Mouse (Mus musculus): Measurements from ENCODE around the gene Gsg1. TPM values are rescaled to one million over a fixed set of nuclear protein-coding genes. Genes with fewer than 3 reads are reported as not detected.

The Gsg1 gene
- total and polyA plus RNA-seq, 2 experiments = 0.16 TPM; not detected in 1

DNA sequence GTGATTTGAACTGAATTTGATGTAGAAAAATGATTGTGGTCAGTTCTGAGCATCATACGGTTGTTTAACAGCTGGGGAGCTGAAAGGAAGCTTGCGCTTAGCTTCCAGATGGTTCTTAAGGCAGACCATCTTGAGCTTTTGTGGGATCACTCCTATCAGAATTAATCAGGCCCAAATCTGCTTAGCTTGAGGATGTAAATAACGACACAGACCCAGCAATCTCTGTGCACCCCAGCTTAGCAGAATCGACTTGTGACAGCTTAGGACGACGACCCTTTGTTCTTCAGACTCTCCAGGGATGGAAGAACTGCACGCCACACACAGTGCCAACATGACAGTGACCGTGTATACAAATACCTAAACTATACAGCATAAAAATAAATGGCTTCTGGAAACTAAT lies 8.6 kb downstream of the Gsg1 start:
- Histone ChIP-seq H3K9ac (ENCODE audit: low read depth, low read length) (no peak overlapping the region), H3K4me1 (ENCODE audit: control insufficient read depth, insufficient read depth, low read length) (no peaks in the 10 kb centered on the region), H3K27ac (replicated peaks; ENCODE audit: insufficient read depth, low read depth, low read length) (no peak overlapping the region), H3K27me3 (ENCODE audit: control insufficient read depth, insufficient read depth, low read length) (no peaks in the 10 kb centered on the region), H3K79me2 (ENCODE audit: control insufficient read depth, insufficient read depth, low read length) (no peaks in the 10 kb centered on the region), H3K4me3 (ENCODE audit: insufficient read depth, low read depth, low read length) (no peak overlapping the region), H3K36me3 (ENCODE audit: control insufficient read depth, insufficient read depth, low read length) (no peaks in the 10 kb centered on the region)
- TF ChIP-seq POLR2A (IDR thresholded peaks at IDR 0.05; ENCODE audit: extremely low read depth, insufficient read depth, low read length) = no peak
- no peak for TF ChIP-seq CTCF (IDR thresholded peaks at IDR 0.05; ENCODE audit: low read depth, low read length)
- 73% methylated on average over 8 of the region's 8 CpGs for WGBS
- no peak for DNase-seq (ENCODE audit: extremely low read depth, low read depth, low spot score)

- no peak for DNase-seq (ENCODE audit: extremely low read depth, low read depth, low spot score)
- no peak overlapping the region for H3K27ac ChIP-seq (replicated peaks; ENCODE audit: insufficient read depth, low read depth, low read length)
- no peaks in the 10 kb centered on the region for H3K79me2 ChIP-seq (ENCODE audit: control insufficient read depth, insufficient read depth, low read length)
- no peaks in the 10 kb centered on the region for H3K4me1 ChIP-seq (ENCODE audit: control insufficient read depth, insufficient read depth, low read length)
- peaks cover 3% of the 10 kb centered on the region; the same call in 1 of the 2 replicates for H3K36me3 ChIP-seq (ENCODE audit: control insufficient read depth, insufficient read depth, low read length)
- TF ChIP-seq CTCF (IDR thresholded peaks at IDR 0.05; ENCODE audit: low read depth, low read length) (no peak), POLR2A (IDR thresholded peaks at IDR 0.05; ENCODE audit: extremely low read depth, insufficient read depth, low read length) (no peak)
- 92% methylated on average over 8 of the region's 8 CpGs for WGBS
- no peak overlapping the region for H3K4me3 ChIP-seq (ENCODE audit: insufficient read depth, low read depth, low read length)
- no peaks in the 10 kb centered on the region for H3K27me3 ChIP-seq (ENCODE audit: control insufficient read depth, insufficient read depth, low read length)
- no peak overlapping the region for H3K9ac ChIP-seq (ENCODE audit: low read depth, low read length)
Observed at GRCm38 (mm10) chr6:135240361-135240760, 13.8 kb downstream of the Gsg1 start.

DNA sequence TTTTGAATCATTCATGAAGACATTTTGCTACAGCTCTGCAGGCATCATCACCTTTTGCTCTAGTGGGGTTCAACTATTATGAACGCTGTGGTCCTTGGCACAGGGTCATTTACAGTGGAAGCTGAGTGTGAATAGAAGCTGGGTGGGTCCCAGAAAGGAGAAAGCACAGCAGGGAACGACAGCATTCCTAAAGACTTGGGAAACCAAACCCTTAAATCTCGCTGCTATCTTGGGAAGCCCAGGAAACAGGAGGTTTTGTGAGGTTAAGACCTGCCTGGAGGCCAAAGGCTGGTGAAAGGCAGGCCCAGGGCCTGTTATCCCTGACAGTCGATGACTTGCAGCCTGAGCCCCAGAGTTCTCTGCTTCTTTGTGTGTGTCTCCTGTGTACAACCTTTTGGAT lies 15.9 kb downstream of the Gsg1 start:
- Histone ChIP-seq H3K79me2 (ENCODE audit: control insufficient read depth, insufficient read depth, low read length) (no peaks in the 10 kb centered on the region), H3K27ac (replicated peaks; ENCODE audit: insufficient read depth, low read depth, low read length) (no peak overlapping the region), H3K4me1 (ENCODE audit: control insufficient read depth, insufficient read depth, low read length) (no peaks in the 10 kb centered on the region), H3K4me3 (ENCODE audit: insufficient read depth, low read depth, low read length) (no peak overlapping the region), H3K36me3 (ENCODE audit: control insufficient read depth, insufficient read depth, low read length) (peaks cover 12% of the 10 kb centered on the region), H3K9ac (ENCODE audit: low read depth, low read length) (no peak overlapping the region), H3K27me3 (ENCODE audit: control insufficient read depth, insufficient read depth, low read length) (no peaks in the 10 kb centered on the region)
- WGBS = 77% methylated on average over 4 of the region's 4 CpGs
- TF ChIP-seq CTCF (IDR thresholded peaks at IDR 0.05; ENCODE audit: low read depth, low read length) = no peak
- no peak for TF ChIP-seq POLR2A (IDR thresholded peaks at IDR 0.05; ENCODE audit: extremely low read depth, insufficient read depth, low read length)
- DNase-seq (ENCODE audit: extremely low read depth, low read depth, low spot score) = no peak

DNA sequence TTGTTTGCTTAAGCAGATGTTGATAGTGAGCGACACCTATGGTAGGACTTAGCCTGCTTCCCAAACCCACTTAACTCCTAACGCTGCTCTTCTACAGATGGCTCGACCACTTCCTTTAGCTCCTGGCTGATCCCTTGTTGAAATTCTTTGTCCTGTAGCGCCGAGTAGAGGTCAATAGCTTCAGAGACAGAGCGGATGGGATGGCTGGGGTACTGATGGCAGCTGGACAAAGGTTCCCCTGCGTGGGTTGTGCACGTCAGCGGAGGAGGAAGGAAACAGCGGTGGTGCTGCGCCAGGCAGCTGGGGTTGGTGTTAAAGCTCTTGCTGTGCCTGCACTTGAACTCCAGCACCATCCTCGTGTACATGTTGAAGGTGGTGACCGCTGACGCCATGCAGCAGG lies 16.8 kb downstream of the Gsg1 start:
- 59% methylated on average over 14 of the region's 14 CpGs for WGBS
- DNase-seq (ENCODE audit: extremely low read depth, low read depth, low spot score) = no peak
- TF ChIP-seq POLR2A (IDR thresholded peaks at IDR 0.05; ENCODE audit: extremely low read depth, insufficient read depth, low read length) = no peak
- TF ChIP-seq CTCF (IDR thresholded peaks at IDR 0.05; ENCODE audit: low read depth, low read length) = no peak
- Histone ChIP-seq H3K36me3 (ENCODE audit: control insufficient read depth, insufficient read depth, low read length) (peaks cover 17% of the 10 kb centered on the region), H3K4me1 (ENCODE audit: control insufficient read depth, insufficient read depth, low read length) (no peaks in the 10 kb centered on the region), H3K27ac (replicated peaks; ENCODE audit: insufficient read depth, low read depth, low read length) (no peak overlapping the region), H3K79me2 (ENCODE audit: control insufficient read depth, insufficient read depth, low read length) (no peaks in the 10 kb centered on the region), H3K27me3 (ENCODE audit: control insufficient read depth, insufficient read depth, low read length) (no peaks in the 10 kb centered on the region), H3K4me3 (ENCODE audit: insufficient read depth, low read depth, low read length) (no peak overlapping the region), H3K9ac (ENCODE audit: low read depth, low read length) (no peak overlapping the region)

GRCm38 (mm10) chr6:135236576-135236975 lies 17.6 kb downstream of the Gsg1 start:
- no peak overlapping the region for H3K4me3 ChIP-seq (ENCODE audit: insufficient read depth, low read depth, low read length)
- H3K79me2 ChIP-seq (ENCODE audit: control insufficient read depth, insufficient read depth, low read length) = no peaks in the 10 kb centered on the region
- DNase-seq (ENCODE audit: extremely low read depth, low read depth, low spot score) = no peak
- H3K36me3 ChIP-seq (ENCODE audit: control insufficient read depth, insufficient read depth, low read length) = peaks cover 20% of the 10 kb centered on the region
- no peaks in the 10 kb centered on the region for H3K4me1 ChIP-seq (ENCODE audit: control insufficient read depth, insufficient read depth, low read length)
- H3K27me3 ChIP-seq (ENCODE audit: control insufficient read depth, insufficient read depth, low read length) = no peaks in the 10 kb centered on the region
- WGBS = 87% methylated on average over 3 of the region's 3 CpGs
- H3K27ac ChIP-seq (replicated peaks; ENCODE audit: insufficient read depth, low read depth, low read length) = no peak overlapping the region
- no peak for TF ChIP-seq POLR2A (IDR thresholded peaks at IDR 0.05; ENCODE audit: extremely low read depth, insufficient read depth, low read length)
- no peak for TF ChIP-seq CTCF (IDR thresholded peaks at IDR 0.05; ENCODE audit: low read depth, low read length)
- H3K9ac ChIP-seq (ENCODE audit: low read depth, low read length) = no peak overlapping the region

- Histone ChIP-seq H3K27me3 (ENCODE audit: control insufficient read depth, insufficient read depth, low read length) (no peaks in the 10 kb centered on the region), H3K4me3 (ENCODE audit: insufficient read depth, low read depth, low read length) (no peak overlapping the region), H3K36me3 (ENCODE audit: control insufficient read depth, insufficient read depth, low read length) (peaks cover 20% of the 10 kb centered on the region), H3K79me2 (ENCODE audit: control insufficient read depth, insufficient read depth, low read length) (no peaks in the 10 kb centered on the region), H3K9ac (ENCODE audit: low read depth, low read length) (no peak overlapping the region), H3K27ac (replicated peaks; ENCODE audit: insufficient read depth, low read depth, low read length) (no peak overlapping the region), H3K4me1 (ENCODE audit: control insufficient read depth, insufficient read depth, low read length) (no peaks in the 10 kb centered on the region)
- no peak for DNase-seq (ENCODE audit: extremely low read depth, low read depth, low spot score)
- WGBS = 89% methylated on average over 3 of the region's 3 CpGs
- TF ChIP-seq CTCF (IDR thresholded peaks at IDR 0.05; ENCODE audit: low read depth, low read length) = no peak
- no peak for TF ChIP-seq POLR2A (IDR thresholded peaks at IDR 0.05; ENCODE audit: extremely low read depth, insufficient read depth, low read length)
Observed at GRCm38 (mm10) chr6:135235742-135236141, 18.4 kb downstream of the Gsg1 start.

Measured in liver, adult 2 months (tissue).